Mouse (Mus musculus) ovary, postnatal 14 days (tissue): ENCODE measurements around the gene Olfr494.

Experiments used
- DNase-seq: peaks from one replicate; pipeline ENCODE4 v3.0.0; 2022; ENCODE audit warnings: low spot score

Gene Olfr494

GRCm38 (mm10) chr7:108365035-108365434 is at the start of gene Olfr494:
Gene Olfr494 (plus strand): TSS chr7:108365335.
- DNase-seq = no peak

- DNase-seq = no peak
Observed at GRCm38 (mm10) chr7:108323574-108323973, 41.6 kb upstream of the Olfr494 start, which contains the start of gene Olfr492. Gene Olfr492 (minus strand): TSS chr7:108323674.

DNA sequence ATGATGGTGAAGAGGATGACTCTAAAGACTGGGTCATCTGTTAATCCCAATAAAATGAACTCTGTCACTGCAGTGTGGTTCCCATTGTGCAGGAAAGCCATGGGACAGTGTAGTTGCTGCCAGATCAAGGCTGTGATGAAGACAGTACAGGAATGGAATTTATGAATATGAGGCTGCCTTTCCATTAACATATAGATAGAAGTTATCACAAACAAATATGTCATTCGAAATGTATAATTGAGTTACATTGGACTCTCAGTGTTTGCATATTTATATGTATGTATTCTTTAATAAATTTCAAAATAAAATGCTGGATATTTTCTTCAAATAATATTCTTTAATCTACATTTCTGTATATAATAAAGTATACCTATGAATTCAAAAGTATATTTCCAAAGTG is 18.3 kb upstream of the Olfr494 start, which contains the start of gene Olfr493:
Gene Olfr493, minus strand, starts transcription at position 101 of the 400 bp plus-strand sequence.
- DNase-seq = no peak

DNA sequence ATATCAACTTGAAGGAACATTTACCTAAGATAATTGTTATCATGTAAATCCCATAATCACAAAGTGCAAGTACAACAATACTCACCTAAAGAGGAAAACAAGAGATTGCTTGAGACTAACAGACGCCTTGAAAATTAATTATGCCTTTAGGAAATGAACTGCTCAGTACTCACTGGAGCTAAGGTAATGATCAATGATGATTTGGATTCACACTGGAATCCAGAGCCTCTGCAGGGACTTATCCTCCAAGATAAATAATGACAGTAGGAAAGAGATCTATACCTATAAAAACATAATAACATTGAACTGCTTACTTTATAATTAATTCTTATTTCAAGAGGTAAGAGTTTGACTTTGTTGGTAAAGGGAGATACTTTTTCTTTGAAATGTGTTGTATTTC is 27.7 kb downstream of the Olfr494 start, which contains the start of gene Olfr495:
Gene Olfr495, plus strand, starts transcription at position 301 of the 400 bp plus-strand sequence.
- DNase-seq = no peak
